Mouse (Mus musculus) embryonic facial prominence, embryonic 11.5 days (tissue): ENCODE measurements around the gene Plpp4. TPM values are rescaled to one million over a fixed set of nuclear protein-coding genes. Genes with fewer than 3 reads are reported as not detected.

Experiments used
- ATAC-seq: fragments of 200-750 bp; cut with Nextera tagmentation; replicated peaks from 2 replicates; pipeline ENCODE4 v1.8.0; 2017; ENCODE audit warnings: low read depth; ENCODE audit not compliant: insufficient number of reproducible peaks, low FRiP score, low TSS enrichment
- DNase-seq: peaks from one replicate; pipeline ENCODE4 v3.0.0-alpha.2; 2015; ENCODE audit warnings: low spot score
- H3K27ac ChIP-seq: fragments of 300-500 bp; sonication (generic); replicated peaks from 2 replicates; pipeline ENCODE4 v1.5.1; 2014; ENCODE audit warnings: mild to moderate bottlenecking, low read depth, low read length, control low read depth
- H3K27me3 ChIP-seq: fragments of 300-500 bp; sonication (generic); 2 replicates; pipeline ENCODE4 v1.6.1; 2014; ENCODE audit warnings: mild to moderate bottlenecking, low read length, moderate library complexity, mixed read lengths; ENCODE audit not compliant: control insufficient read depth, insufficient read depth
- H3K36me3 ChIP-seq: fragments of 300-500 bp; sonication (generic); replicated peaks from 2 replicates; pipeline ENCODE4 v1.6.1; 2014; ENCODE audit warnings: low read depth, mild to moderate bottlenecking, low read length, moderate library complexity, mixed read lengths; ENCODE audit not compliant: control insufficient read depth, insufficient read depth
- H3K4me1 ChIP-seq: fragments of 300-500 bp; sonication (generic); 2 replicates; pipeline ENCODE4 v1.6.1; 2014; ENCODE audit warnings: low read length, mixed read lengths; ENCODE audit not compliant: control insufficient read depth, insufficient read depth
- H3K4me2 ChIP-seq: fragments of 300-500 bp; sonication (generic); 2 replicates; pipeline ENCODE4 v1.6.1; 2014; ENCODE audit warnings: low read depth, mild to moderate bottlenecking, control low read depth, low read length, moderate library complexity
- H3K4me3 ChIP-seq: fragments of 300-500 bp; sonication (generic); 2 replicates; pipeline ENCODE4 v1.5.1; 2014; ENCODE audit warnings: low read depth, low read length, control low read depth
- H3K9ac ChIP-seq: fragments of 300-500 bp; sonication (generic); replicated peaks from 2 replicates; pipeline ENCODE4 v1.6.1; 2014; ENCODE audit warnings: mild to moderate bottlenecking, control low read depth, low read length
- H3K9me3 ChIP-seq: fragments of 300-500 bp; sonication (generic); replicated peaks from 2 replicates; pipeline ENCODE4 v1.6.1; 2016; ENCODE audit warnings: mild to moderate bottlenecking, low read length, inconsistent platforms, mixed read lengths; ENCODE audit not compliant: control insufficient read depth
- WGBS: fragments of 180-500 bp; shearing (Covaris S2); extraction: QIAGEN DNeasy Blood & Tissue Kit; methylation state at CpG from one replicate; pipeline ENCODE4 v1.1.7; 2014; 5-methylcytosine and 5-hydroxymethylcytosine counted together
- polyA plus RNA-seq: library from polyadenylated mRNA; unstranded; fragments of >200 nt; fragmentation: Nextera tagmentation; extraction: Ambion mirVana; gene quantifications from 2 replicates; pipeline ENCODE4 v1.2.1, GENCODE M21; 2014

The Plpp4 gene
- polyA plus RNA-seq, 1 experiment from 2014 or later = 1.5 TPM

DNA sequence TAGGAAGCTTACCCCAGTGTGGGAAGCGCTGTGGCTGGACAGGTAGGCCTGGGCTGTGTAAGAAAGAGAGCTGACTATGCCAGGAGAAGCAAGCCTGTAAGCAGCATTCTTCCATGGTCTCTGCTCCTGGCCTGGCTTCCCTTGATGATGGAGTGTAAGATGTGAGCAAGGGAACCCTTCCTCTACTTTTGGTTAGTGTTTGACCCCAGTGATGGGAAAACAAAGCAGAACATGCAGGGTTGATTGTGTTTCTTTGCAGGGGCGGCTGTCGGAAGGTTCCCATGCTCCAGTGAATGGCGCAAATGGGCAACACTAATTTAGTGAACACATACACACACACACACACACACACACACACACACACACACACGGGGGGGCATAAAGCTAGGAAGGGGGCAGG, 20.9 kb downstream of the Plpp4 start:
- no peak overlapping the region for H3K9ac ChIP-seq
- ATAC-seq = no peak
- 85% methylated on average over 5 of the region's 5 CpGs for WGBS

DNA sequence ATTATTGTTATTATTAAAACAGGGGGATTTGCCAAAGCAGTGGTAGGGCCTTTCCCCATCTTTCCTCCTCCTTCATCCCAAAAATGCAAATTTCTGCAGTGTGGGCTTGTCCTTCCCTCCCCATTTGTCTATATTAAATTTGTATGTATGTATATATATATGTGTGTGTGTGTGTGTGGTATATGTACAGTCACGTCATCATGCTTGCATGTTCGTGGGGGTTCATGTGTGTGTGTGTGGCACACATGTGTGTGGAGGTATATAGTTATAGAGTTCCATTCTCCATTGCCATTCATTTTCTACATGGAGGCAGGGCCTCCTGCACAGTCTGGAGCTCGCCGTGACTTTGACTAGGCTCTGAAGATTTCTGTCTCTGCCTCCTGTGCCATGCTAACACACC, 22.0 kb downstream of the Plpp4 start:
- H3K4me3 ChIP-seq = no peak overlapping the region
- H3K27me3 ChIP-seq = no peaks in the 10 kb centered on the region
- no peaks in the 10 kb centered on the region for H3K9me3 ChIP-seq
- H3K36me3 ChIP-seq = no peaks in the 10 kb centered on the region
- H3K9ac ChIP-seq = no peak overlapping the region
- H3K4me2 ChIP-seq = no peak overlapping the region
- no peak for DNase-seq
- no peaks in the 10 kb centered on the region for H3K4me1 ChIP-seq
- H3K27ac ChIP-seq = no peak overlapping the region
- no peak for ATAC-seq
- WGBS = 94% methylated on average over 4 of the region's 4 CpGs

More for the DNA sequence above, 20.9 kb downstream of the Plpp4 start:
- H3K27ac ChIP-seq = no peak overlapping the region
- no peak overlapping the region for H3K4me2 ChIP-seq
- H3K4me3 ChIP-seq = no peak overlapping the region
- H3K27me3 ChIP-seq = no peaks in the 10 kb centered on the region
- no peaks in the 10 kb centered on the region for H3K36me3 ChIP-seq
- no peak for DNase-seq
- no peaks in the 10 kb centered on the region for H3K9me3 ChIP-seq
- no peaks in the 10 kb centered on the region for H3K4me1 ChIP-seq

DNA sequence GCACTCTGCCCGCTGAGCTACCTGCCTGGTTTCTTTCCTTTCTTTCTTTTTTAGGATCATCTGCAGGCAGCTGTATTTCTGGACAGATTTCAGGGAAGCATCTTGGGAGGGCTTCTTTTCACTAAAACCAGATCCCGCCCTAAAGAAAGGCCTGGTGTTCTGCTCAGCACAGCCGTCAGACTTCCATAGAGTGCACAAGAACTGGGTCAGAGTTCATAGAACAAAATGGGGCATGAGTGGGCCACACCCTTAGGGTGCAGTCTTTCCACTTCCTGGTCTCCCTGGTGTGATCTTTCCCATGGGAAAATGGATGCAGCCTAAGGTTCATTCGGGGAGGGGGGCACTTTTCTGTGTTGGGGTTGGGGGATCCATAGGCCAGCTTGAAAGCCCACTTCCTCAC, 22.4 kb downstream of the Plpp4 start:
- Histone ChIP-seq H3K4me2 (no peak overlapping the region), H3K4me3 (no peak overlapping the region), H3K27me3 (no peaks in the 10 kb centered on the region), H3K9me3 (no peaks in the 10 kb centered on the region), H3K9ac (no peak overlapping the region), H3K27ac (no peak overlapping the region), H3K4me1 (no peaks in the 10 kb centered on the region), H3K36me3 (no peaks in the 10 kb centered on the region)
- WGBS = 70% methylated on average over 4 of the region's 4 CpGs
- no peak for ATAC-seq
- DNase-seq = no peak

DNA sequence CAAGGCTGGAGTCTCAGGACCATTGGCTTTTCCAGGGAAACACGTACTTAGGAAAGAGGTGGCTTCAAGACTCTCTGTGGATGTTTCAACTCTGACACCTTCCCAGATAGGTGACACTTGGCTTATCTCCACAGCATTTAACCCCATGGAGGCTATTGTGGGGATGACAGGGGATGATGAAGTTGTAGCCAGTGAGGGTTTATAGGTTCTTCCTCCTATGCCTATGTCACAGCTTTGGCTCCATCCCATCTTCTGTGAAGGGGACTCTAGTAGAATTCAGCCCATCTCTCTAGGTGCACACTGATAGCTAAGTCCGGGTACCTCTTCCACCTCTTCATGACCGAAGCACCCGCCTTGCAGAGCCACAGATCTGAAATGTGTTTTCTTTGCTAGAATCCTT, 25.1 kb downstream of the Plpp4 start:
- 88% methylated on average over 4 of the region's 4 CpGs for WGBS
- DNase-seq = no peak
- Histone ChIP-seq H3K9me3 (no peaks in the 10 kb centered on the region), H3K4me1 (no peaks in the 10 kb centered on the region), H3K27me3 (no peaks in the 10 kb centered on the region), H3K4me3 (no peak overlapping the region), H3K27ac (no peak overlapping the region), H3K36me3 (no peaks in the 10 kb centered on the region), H3K4me2 (no peak overlapping the region), H3K9ac (no peak overlapping the region)
- no peak for ATAC-seq

GRCm38 (mm10) chr7:129285186-129285868, 28.5 kb downstream of the Plpp4 start:
- Histone ChIP-seq H3K9me3 (no peaks in the 10 kb centered on the region), H3K4me1 (no peaks in the 10 kb centered on the region), H3K36me3 (no peaks in the 10 kb centered on the region), H3K4me2 (no peak overlapping the region), H3K4me3 (no peak overlapping the region), H3K9ac (no peak overlapping the region), H3K27me3 (no peaks in the 10 kb centered on the region), H3K27ac (no peak overlapping the region)
- no peak for ATAC-seq
- 64% methylated on average over 7 of the region's 7 CpGs for WGBS
- no peak for DNase-seq

- Histone ChIP-seq H3K9ac (no peak overlapping the region), H3K4me2 (no peak overlapping the region), H3K4me3 (no peak overlapping the region), H3K36me3 (no peaks in the 10 kb centered on the region), H3K27me3 (no peaks in the 10 kb centered on the region), H3K27ac (no peak overlapping the region), H3K4me1 (no peaks in the 10 kb centered on the region), H3K9me3 (no peaks in the 10 kb centered on the region)
- 71% methylated on average over 1 of the region's 1 CpGs for WGBS
- DNase-seq (peak; percentile 18), ATAC-seq (no peak)
These were observed 36.4 kb downstream of the Plpp4 start for GRCm38 (mm10) chr7:129293211-129293610.

DNA sequence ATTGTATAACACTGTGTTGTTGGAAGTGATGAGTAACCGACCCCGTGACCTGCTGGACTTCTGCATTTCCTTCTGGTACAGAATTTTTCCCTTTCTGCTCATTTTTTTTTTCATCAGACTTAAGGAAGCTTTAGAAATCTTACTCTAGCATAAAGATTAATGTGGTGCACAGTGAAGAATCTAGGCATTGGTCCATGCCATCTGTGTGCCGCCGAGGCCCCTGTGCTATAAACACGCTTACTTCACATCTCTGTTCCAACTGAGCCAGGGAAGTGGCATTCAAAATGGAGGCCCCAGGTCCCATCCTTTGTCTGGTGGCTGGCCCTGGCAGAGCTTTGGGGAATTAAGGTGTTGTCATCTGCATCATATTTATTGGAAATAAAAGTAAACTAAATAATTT, 44.8 kb downstream of the Plpp4 start:
- H3K4me2 ChIP-seq = no peak overlapping the region
- DNase-seq = no peak
- no peaks in the 10 kb centered on the region for H3K27me3 ChIP-seq
- ATAC-seq = no peak
- no peaks in the 10 kb centered on the region for H3K4me1 ChIP-seq
- H3K27ac ChIP-seq = no peak overlapping the region
- no peaks in the 10 kb centered on the region for H3K9me3 ChIP-seq
- H3K36me3 ChIP-seq = no peaks in the 10 kb centered on the region
- WGBS = 93% methylated on average over 5 of the region's 5 CpGs
- H3K4me3 ChIP-seq = no peak overlapping the region
- no peak overlapping the region for H3K9ac ChIP-seq

DNA sequence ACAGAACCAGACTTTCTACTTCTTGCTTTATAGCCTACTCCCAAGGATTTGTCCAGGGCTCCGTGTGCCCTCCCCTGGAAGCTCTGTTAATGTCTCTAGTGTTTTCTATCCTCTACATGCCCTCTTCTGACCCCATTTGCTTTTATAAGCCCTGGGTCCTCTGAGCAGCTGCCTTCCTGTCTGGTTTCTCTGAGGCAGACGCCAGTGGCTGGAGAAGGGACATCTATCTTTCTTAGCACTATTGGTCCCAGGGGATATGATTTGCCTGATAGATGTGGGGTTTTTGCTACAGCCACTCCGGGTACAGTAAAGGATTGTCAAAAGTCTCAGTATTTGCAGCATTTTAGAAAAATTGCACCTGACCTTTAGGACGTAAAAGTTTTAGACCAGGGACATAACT, 46.5 kb downstream of the Plpp4 start:
- no peaks in the 10 kb centered on the region for H3K27me3 ChIP-seq
- ATAC-seq = no peak
- no peak overlapping the region for H3K27ac ChIP-seq
- H3K9me3 ChIP-seq = no peaks in the 10 kb centered on the region
- no peak overlapping the region for H3K4me3 ChIP-seq
- DNase-seq = no peak
- H3K9ac ChIP-seq = no peak overlapping the region
- no peak overlapping the region for H3K4me2 ChIP-seq
- no peaks in the 10 kb centered on the region for H3K4me1 ChIP-seq
- 55% methylated on average over 4 of the region's 4 CpGs for WGBS
- no peaks in the 10 kb centered on the region for H3K36me3 ChIP-seq
